In the genomic region with DNA sequence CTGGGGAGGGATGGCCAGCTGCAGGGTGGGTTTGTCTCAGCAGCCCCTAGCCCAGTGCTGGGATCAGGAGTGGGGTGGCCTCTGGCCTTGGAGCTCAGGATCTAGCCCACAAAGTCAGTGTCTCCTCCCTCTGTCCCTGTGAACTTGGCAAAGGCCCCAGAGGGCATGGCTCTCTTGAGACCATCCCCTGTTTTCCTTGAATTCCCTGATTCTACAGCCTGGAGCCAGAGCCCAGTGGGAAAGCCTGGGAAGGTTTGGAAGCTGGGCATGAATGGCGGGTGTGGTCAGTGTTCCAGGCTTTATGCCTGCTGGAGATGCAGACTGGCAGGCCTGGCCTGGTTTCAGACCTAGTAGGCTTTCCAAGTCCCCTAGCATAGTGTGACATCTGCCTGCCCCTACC, we compare ENCODE assay signal across 10 mouse cellular contexts. TPM values are rescaled to one million over a fixed set of nuclear protein-coding genes. Genes with fewer than 3 reads are reported as not detected.
A peak's percentile ranks its signal among the peaks of the same experiment; 100 is the strongest.
DNase-seq lines count a peak whose midpoint lies in the region; ATAC-seq lines count a peak whose summit lies in the region.
"Had no signal": no experiment of that assay in that cellular context is flagged by ENCODE, and none has a peak within 500 bp of the region (broad histone marks: within the 10 kb centered on the region; RNA-seq: fewer than 3 reads in every experiment).

No protein-coding gene starts in this region.

- H3K4me2 ChIP-seq in hindbrain, embryonic 12.5 days (replicated peaks), result no peak overlapping the region
- H3K4me2 ChIP-seq in embryonic facial prominence, embryonic 13.5 days, result no peak overlapping the region

- peak overlapping the region; percentile 46; the same call in 1 of the 2 replicates for H3K27ac ChIP-seq in hindbrain, embryonic 10.5 days
- no peak overlapping the region for H3K27ac ChIP-seq in hindbrain, embryonic 12.5 days
- H3K27ac ChIP-seq in embryonic facial prominence, embryonic 13.5 days, result 0 out of 2 replicates have a peak overlapping the region, but pooled peaks have one; percentile 28
- H3K27ac ChIP-seq: liver, embryonic 14.5 days had no signal

- no peak overlapping the region for H3K9ac ChIP-seq in hindbrain, embryonic 12.5 days
- H3K9ac ChIP-seq in embryonic facial prominence, embryonic 13.5 days, result 0 out of 2 replicates have a peak overlapping the region, but pooled peaks have one; percentile 11
- H3K9ac ChIP-seq: liver, embryonic 14.5 days had no signal

- 76% methylated on average over 1 of the region's 1 CpGs for WGBS in hindbrain, embryonic 10.5 days
- 71% methylated on average over 1 of the region's 1 CpGs for WGBS in hindbrain, embryonic 12.5 days
- 92% methylated on average over 1 of the region's 1 CpGs for WGBS in embryonic facial prominence, embryonic 13.5 days

- no peak for DNase-seq in hindbrain, embryonic 10.5 days (ENCODE audit: low spot score)
- DNase-seq in kidney, postnatal 14 days, result peak; percentile 42
- peak; percentile 59 for DNase-seq in lung, postnatal 14 days
- DNase-seq in thymus, postnatal 14 days, result no peak
- no peak for DNase-seq in embryo, embryonic 10 days (ENCODE audit: low spot score)

- no peak for ATAC-seq in hindbrain, embryonic 12.5 days (ENCODE audit: low FRiP score)
- ATAC-seq in embryonic facial prominence, embryonic 13.5 days (ENCODE audit: insufficient number of reproducible peaks, insufficient read depth, low FRiP score, low TSS enrichment, low read depth), result no peak
- ATAC-seq: Patski had no signal

- H3K36me3 ChIP-seq in hindbrain, embryonic 10.5 days, result no peaks in the 10 kb centered on the region
- H3K36me3 ChIP-seq in hindbrain, embryonic 12.5 days, result no peaks in the 10 kb centered on the region
- no peaks in the 10 kb centered on the region for H3K36me3 ChIP-seq in embryonic facial prominence, embryonic 13.5 days

- H3K9me3 ChIP-seq in hindbrain, embryonic 10.5 days, result no peaks in the 10 kb centered on the region
- no peaks in the 10 kb centered on the region for H3K9me3 ChIP-seq in hindbrain, embryonic 12.5 days (replicated peaks)
- no peaks in the 10 kb centered on the region for H3K9me3 ChIP-seq in embryonic facial prominence, embryonic 13.5 days

- H3K4me3 ChIP-seq in hindbrain, embryonic 10.5 days, result no peak overlapping the region
- no peak overlapping the region for H3K4me3 ChIP-seq in hindbrain, embryonic 12.5 days
- no peak overlapping the region for H3K4me3 ChIP-seq in embryonic facial prominence, embryonic 13.5 days
- H3K4me3 ChIP-seq: erythroblast, embryonic 14.5 days had no signal

- peaks cover 68% of the 10 kb centered on the region for H3K27me3 ChIP-seq in hindbrain, embryonic 10.5 days (ENCODE audit: insufficient read depth, poor library complexity, severe bottlenecking)
- H3K27me3 ChIP-seq in hindbrain, embryonic 12.5 days, result peaks cover 21% of the 10 kb centered on the region
- H3K27me3 ChIP-seq in embryonic facial prominence, embryonic 13.5 days, result 0 out of 2 replicates have a peak, but pooled peaks cover 4% of the 10 kb centered on the region
- H3K27me3 ChIP-seq: Patski had no signal

- peaks cover 56% of the 10 kb centered on the region for H3K4me1 ChIP-seq in hindbrain, embryonic 10.5 days (replicated peaks)
- peaks cover 27% of the 10 kb centered on the region for H3K4me1 ChIP-seq in hindbrain, embryonic 12.5 days
- H3K4me1 ChIP-seq in embryonic facial prominence, embryonic 13.5 days, result peaks cover 39% of the 10 kb centered on the region

RNA-seq across cellular contexts. Expression of gene Tha1, which starts 8.9 kb away (rescaled TPM):
- polyA plus RNA-seq in hindbrain, embryonic 10.5 days (2016; fragmentation: Nextera tagmentation; extraction: Ambion mirVana), result 3.5 and 3.8 TPM in 2 replicates
- 2.7 and 3.1 TPM in 2 replicates for polyA plus RNA-seq in hindbrain, embryonic 12.5 days (2016; fragmentation: Nextera tagmentation; extraction: Ambion mirVana)
- polyA plus RNA-seq in embryonic facial prominence, embryonic 13.5 days (2015; fragmentation: Nextera tagmentation; extraction: Ambion mirVana), result 2.7 and 2.9 TPM in 2 replicates

RNA-seq across cellular contexts. Expression of gene Tmem235, which starts 21.7 kb away (rescaled TPM):
- polyA plus RNA-seq in hindbrain, embryonic 10.5 days (2016; fragmentation: Nextera tagmentation; extraction: Ambion mirVana), result not detected in 2 replicates
- polyA plus RNA-seq in hindbrain, embryonic 12.5 days (2016; fragmentation: Nextera tagmentation; extraction: Ambion mirVana), result not detected in 2 replicates
- not detected in 2 replicates for polyA plus RNA-seq in embryonic facial prominence, embryonic 13.5 days (2015; fragmentation: Nextera tagmentation; extraction: Ambion mirVana)
- polyA plus RNA-seq: erythroblast, embryonic 14.5 days; liver, embryonic 14.5 days had no signal

RNA-seq across cellular contexts. Expression of gene Birc5, which starts 33.2 kb away (rescaled TPM):
- 338 and 392 TPM in 2 replicates for polyA plus RNA-seq in hindbrain, embryonic 10.5 days (2016; fragmentation: Nextera tagmentation; extraction: Ambion mirVana)
- polyA plus RNA-seq in hindbrain, embryonic 12.5 days (2016; fragmentation: Nextera tagmentation; extraction: Ambion mirVana), result 181 and 190 TPM in 2 replicates
- 326 and 344 TPM in 2 replicates for polyA plus RNA-seq in embryonic facial prominence, embryonic 13.5 days (2015; fragmentation: Nextera tagmentation; extraction: Ambion mirVana)

RNA-seq across cellular contexts. Expression of gene Tk1, which starts 56.3 kb away (rescaled TPM):
- polyA plus RNA-seq in hindbrain, embryonic 10.5 days (2016; fragmentation: Nextera tagmentation; extraction: Ambion mirVana), result 106 and 132 TPM in 2 replicates
- polyA plus RNA-seq in hindbrain, embryonic 12.5 days (2016; fragmentation: Nextera tagmentation; extraction: Ambion mirVana), result 57.9 and 59.0 TPM in 2 replicates
- 143 and 150 TPM in 2 replicates for polyA plus RNA-seq in embryonic facial prominence, embryonic 13.5 days (2015; fragmentation: Nextera tagmentation; extraction: Ambion mirVana)

RNA-seq across cellular contexts. Expression of gene Afmid, which starts 56.5 kb away (rescaled TPM):
- 3.8 and 4.0 TPM in 2 replicates for polyA plus RNA-seq in hindbrain, embryonic 10.5 days (2016; fragmentation: Nextera tagmentation; extraction: Ambion mirVana)
- 2.9 and 4.6 TPM in 2 replicates for polyA plus RNA-seq in hindbrain, embryonic 12.5 days (2016; fragmentation: Nextera tagmentation; extraction: Ambion mirVana)
- 4.2 and 5.1 TPM in 2 replicates for polyA plus RNA-seq in embryonic facial prominence, embryonic 13.5 days (2015; fragmentation: Nextera tagmentation; extraction: Ambion mirVana)

Comparison
In these comparisons a context has a peak if more than half of its experiments do, and no peak if none do; other contexts are left out.
1. DNase-seq: peak in kidney, postnatal 14 days (single experiment) and lung, postnatal 14 days (single experiment); none in hindbrain, embryonic 10.5 days (single experiment), thymus, postnatal 14 days (single experiment) and embryo, embryonic 10 days (single experiment).